Mouse (Mus musculus): ENCODE data around the gene Sctr. TPM values are rescaled to one million over a fixed set of nuclear protein-coding genes. Genes with fewer than 3 reads are reported as not detected.
A peak's percentile ranks its signal among the peaks of the same experiment; 100 is the strongest.

The Sctr gene
- 0.26 and 0.79 TPM in 2 replicates for polyA plus RNA-seq (2016; fragmentation: Nextera tagmentation; extraction: Ambion mirVana)

- no peaks in the 10 kb centered on the region for H3K9me3 ChIP-seq (replicated peaks)
- H3K36me3 ChIP-seq: no peaks in the 10 kb centered on the region
- H3K4me1 ChIP-seq: peaks cover 22% of the 10 kb centered on the region
- peak within 1 kb of the TSS; percentile 81 for H3K27ac ChIP-seq (replicated peaks)
- H3K27me3 ChIP-seq (ENCODE audit: low read depth, poor library complexity, severe bottlenecking): peaks cover 51% of the 10 kb centered on the region
- WGBS: under 1% methylated on average over 39 of the region's 39 CpGs
- peak within 1 kb of the TSS; percentile 62 for H3K4me3 ChIP-seq
- DNase-seq (ENCODE audit: low spot score): peak; percentile 71
These were observed at the start of gene Sctr for GRCm38 (mm10) chr1:120006844-120007790. TSS of gene Sctr (plus strand) at chr1:120006894.

DNA sequence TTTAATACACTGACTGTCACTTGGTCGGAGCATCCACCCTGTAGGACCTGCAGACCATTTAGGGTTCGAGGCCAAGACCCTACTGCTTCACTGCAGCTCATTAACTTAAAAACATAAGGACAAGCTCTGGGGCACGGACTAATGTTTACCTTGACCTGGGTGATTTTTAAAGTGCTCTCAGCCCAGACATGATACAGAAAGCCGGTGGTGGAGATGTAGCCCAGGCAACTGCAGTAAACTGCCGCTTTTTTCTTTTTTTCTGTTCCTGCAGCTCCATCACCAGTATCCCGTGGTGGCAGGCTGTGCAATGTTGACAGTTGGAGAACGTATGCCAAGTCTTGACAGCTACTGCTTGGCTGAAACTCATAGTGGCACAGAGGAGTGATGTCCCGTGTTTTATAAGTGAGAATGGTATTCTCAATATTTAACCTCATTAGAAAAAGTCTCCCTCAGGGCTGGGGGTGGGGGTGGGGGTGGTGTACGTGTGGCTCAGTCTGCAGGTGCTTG is 48.9 kb upstream of the Sctr start:
- no peak for DNase-seq (ENCODE audit: low spot score)

DNA sequence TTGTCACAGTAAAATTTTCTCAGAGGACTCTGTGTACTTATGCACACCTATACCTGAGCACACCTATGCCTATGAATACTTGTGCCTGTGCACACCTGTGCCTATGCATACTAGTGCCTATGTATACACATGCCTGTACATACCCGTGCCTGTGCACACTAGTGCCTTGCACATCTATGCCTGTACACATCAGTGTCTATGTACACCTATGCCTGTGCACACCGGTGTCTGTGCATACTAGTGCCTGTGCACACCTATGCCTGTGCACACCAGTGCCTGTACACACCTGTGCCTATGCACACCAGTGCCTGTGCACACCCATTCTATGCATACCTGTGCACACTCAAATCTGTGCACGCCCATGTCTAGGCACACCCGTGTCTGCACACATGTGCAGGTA is 47.2 kb upstream of the Sctr start:
- WGBS: 90% methylated on average over 4 of the region's 4 CpGs
- DNase-seq (ENCODE audit: low spot score): no peak
- H3K27ac ChIP-seq (replicated peaks): no peak overlapping the region
- no peak overlapping the region for H3K4me3 ChIP-seq
- no peaks in the 10 kb centered on the region for H3K9me3 ChIP-seq (replicated peaks)
- H3K4me1 ChIP-seq: no peaks in the 10 kb centered on the region
- no peaks in the 10 kb centered on the region for H3K27me3 ChIP-seq (ENCODE audit: low read depth, poor library complexity, severe bottlenecking)
- no peaks in the 10 kb centered on the region for H3K36me3 ChIP-seq

More for the DNA sequence above, 48.9 kb upstream of the Sctr start:
- Histone ChIP-seq H3K36me3 (no peaks in the 10 kb centered on the region), H3K4me1 (no peaks in the 10 kb centered on the region), H3K27ac (replicated peaks) (no peak overlapping the region), H3K9me3 (replicated peaks) (no peaks in the 10 kb centered on the region), H3K4me3 (no peak overlapping the region), H3K27me3 (ENCODE audit: low read depth, poor library complexity, severe bottlenecking) (no peaks in the 10 kb centered on the region)
- WGBS: 78% methylated on average over 9 of the region's 9 CpGs

DNA sequence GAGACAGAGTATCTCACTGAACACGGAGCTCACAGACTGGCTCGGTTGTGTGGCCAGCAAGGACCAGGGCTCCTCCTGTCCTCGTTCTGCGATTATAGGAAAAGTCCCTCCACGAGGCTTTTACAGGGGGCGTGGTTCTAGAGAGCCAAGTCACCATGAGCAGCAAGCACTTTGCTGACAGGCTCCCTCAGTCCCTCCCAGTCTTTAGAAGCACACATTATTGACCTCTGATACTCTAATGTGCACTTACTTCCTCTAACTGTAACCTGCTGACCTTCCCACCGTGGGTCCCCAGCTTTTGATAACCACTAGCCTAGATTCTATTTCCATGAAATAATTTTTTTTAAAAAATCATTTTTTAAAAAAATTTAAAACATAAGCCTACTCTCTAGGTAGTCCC is 46.8 kb upstream of the Sctr start:
- H3K27ac ChIP-seq (replicated peaks): no peak overlapping the region
- no peak for DNase-seq (ENCODE audit: low spot score)
- no peaks in the 10 kb centered on the region for H3K36me3 ChIP-seq
- no peaks in the 10 kb centered on the region for H3K27me3 ChIP-seq (ENCODE audit: low read depth, poor library complexity, severe bottlenecking)
- no peaks in the 10 kb centered on the region for H3K9me3 ChIP-seq (replicated peaks)
- H3K4me3 ChIP-seq: no peak overlapping the region
- H3K4me1 ChIP-seq: no peaks in the 10 kb centered on the region
- 74% methylated on average over 7 of the region's 7 CpGs for WGBS

GRCm38 (mm10) chr1:119965804-119966514 is 40.7 kb upstream of the Sctr start:
- H3K4me1 ChIP-seq: no peaks in the 10 kb centered on the region
- no peaks in the 10 kb centered on the region for H3K36me3 ChIP-seq
- DNase-seq (ENCODE audit: low spot score): no peak
- 60% methylated on average over 12 of the region's 12 CpGs for WGBS
- no peaks in the 10 kb centered on the region for H3K9me3 ChIP-seq (replicated peaks)
- H3K27ac ChIP-seq (replicated peaks): no peak overlapping the region
- H3K4me3 ChIP-seq: no peak overlapping the region
- H3K27me3 ChIP-seq (ENCODE audit: low read depth, poor library complexity, severe bottlenecking): no peaks in the 10 kb centered on the region

DNA sequence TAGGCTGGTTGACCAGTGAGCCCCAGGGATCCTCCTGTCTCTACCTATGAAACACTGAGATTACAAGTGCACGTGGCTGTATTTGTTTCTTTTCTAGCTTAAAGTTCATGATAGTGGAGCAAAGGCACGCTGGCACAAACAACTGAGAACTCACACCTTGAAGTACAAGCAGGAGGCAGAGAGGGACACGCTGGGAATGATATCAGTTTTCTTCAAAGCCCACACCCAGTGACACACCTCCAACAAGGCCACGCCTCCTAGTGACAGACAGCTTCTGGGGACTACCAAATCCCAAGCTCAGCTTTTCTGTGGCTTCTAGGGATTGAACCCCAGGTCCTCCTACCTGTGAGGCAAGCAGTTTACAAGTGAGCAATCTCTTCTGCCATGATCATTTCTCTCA is 33.6 kb upstream of the Sctr start:
- H3K27me3 ChIP-seq (ENCODE audit: low read depth, poor library complexity, severe bottlenecking): no peaks in the 10 kb centered on the region
- no peak for DNase-seq (ENCODE audit: low spot score)
- H3K4me3 ChIP-seq: no peak overlapping the region
- 41% methylated on average over 4 of the region's 4 CpGs for WGBS
- H3K27ac ChIP-seq (replicated peaks): no peak overlapping the region
- H3K9me3 ChIP-seq (replicated peaks): no peaks in the 10 kb centered on the region
- H3K4me1 ChIP-seq: no peaks in the 10 kb centered on the region
- no peaks in the 10 kb centered on the region for H3K36me3 ChIP-seq

GRCm38 (mm10) chr1:119975141-119975540 is 31.6 kb upstream of the Sctr start:
- Histone ChIP-seq H3K4me1 (no peaks in the 10 kb centered on the region), H3K27ac (replicated peaks) (no peak overlapping the region), H3K27me3 (ENCODE audit: low read depth, poor library complexity, severe bottlenecking) (no peaks in the 10 kb centered on the region), H3K4me3 (no peak overlapping the region), H3K36me3 (no peaks in the 10 kb centered on the region), H3K9me3 (replicated peaks) (peaks cover under 1% of the 10 kb centered on the region; the same call in 1 of the 2 replicates)
- DNase-seq (ENCODE audit: low spot score): no peak
- WGBS: 83% methylated on average over 4 of the region's 4 CpGs

DNA sequence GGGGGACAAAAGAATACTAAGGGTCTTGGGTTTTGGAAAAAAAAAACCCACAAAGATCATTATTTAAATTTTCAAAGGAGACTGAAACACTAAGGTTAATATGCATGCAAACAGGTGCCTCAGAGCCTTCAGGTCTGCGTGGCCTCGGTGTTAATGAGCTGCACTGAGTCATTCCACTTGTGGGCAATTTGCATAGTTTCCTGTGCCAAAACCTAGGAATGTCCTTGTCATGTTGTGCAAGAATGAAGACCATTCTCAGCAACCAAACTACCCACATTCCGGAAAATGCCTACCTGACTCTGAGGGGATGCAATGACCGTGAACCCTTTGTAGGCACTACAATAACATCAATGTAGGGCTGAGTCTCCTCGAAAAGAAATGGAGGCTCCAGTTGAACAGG is 20.1 kb upstream of the Sctr start:
- H3K27ac ChIP-seq (replicated peaks): no peak overlapping the region
- H3K4me3 ChIP-seq: no peak overlapping the region
- H3K4me1 ChIP-seq: no peaks in the 10 kb centered on the region
- no peaks in the 10 kb centered on the region for H3K36me3 ChIP-seq
- 0 out of 2 replicates have a peak, but pooled peaks cover 7% of the 10 kb centered on the region for H3K9me3 ChIP-seq (replicated peaks)
- WGBS: 87% methylated on average over 5 of the region's 5 CpGs
- H3K27me3 ChIP-seq (ENCODE audit: low read depth, poor library complexity, severe bottlenecking): no peaks in the 10 kb centered on the region
- no peak for DNase-seq (ENCODE audit: low spot score)

GRCm38 (mm10) chr1:119996798-119997581 is 9.7 kb upstream of the Sctr start, which contains the start of gene Cfap221:
TSS of gene Cfap221 (minus strand) at chr1:119997234.
- Histone ChIP-seq H3K4me1 (peaks cover 16% of the 10 kb centered on the region), H3K27ac (replicated peaks) (peak within 1 kb of the TSS; percentile 52; the same call in 1 of the 2 replicates), H3K9me3 (replicated peaks) (no peaks in the 10 kb centered on the region), H3K27me3 (ENCODE audit: low read depth, poor library complexity, severe bottlenecking) (no peaks in the 10 kb centered on the region), H3K36me3 (no peaks in the 10 kb centered on the region), H3K4me3 (peak within 1 kb of the TSS; percentile 62)
- WGBS: 5% methylated on average over 30 of the region's 30 CpGs
- DNase-seq (ENCODE audit: low spot score): peak; percentile 81

GRCm38 (mm10) chr1:119997644-119998043 is 9.1 kb upstream of the Sctr start:
- H3K36me3 ChIP-seq: no peaks in the 10 kb centered on the region
- H3K27ac ChIP-seq (replicated peaks): no peak overlapping the region
- H3K4me3 ChIP-seq: peak overlapping the region; percentile 62
- H3K27me3 ChIP-seq (ENCODE audit: low read depth, poor library complexity, severe bottlenecking): no peaks in the 10 kb centered on the region
- DNase-seq (ENCODE audit: low spot score): peak; percentile 35
- peaks cover 16% of the 10 kb centered on the region for H3K4me1 ChIP-seq
- no peaks in the 10 kb centered on the region for H3K9me3 ChIP-seq (replicated peaks)
- 33% methylated on average over 5 of the region's 5 CpGs for WGBS

- H3K4me1 ChIP-seq: peaks cover 22% of the 10 kb centered on the region
- H3K4me3 ChIP-seq: peak overlapping the region; percentile 62
- DNase-seq (ENCODE audit: low spot score): no peak
- H3K9me3 ChIP-seq (replicated peaks): no peaks in the 10 kb centered on the region
- no peaks in the 10 kb centered on the region for H3K36me3 ChIP-seq
- peaks cover 51% of the 10 kb centered on the region for H3K27me3 ChIP-seq (ENCODE audit: low read depth, poor library complexity, severe bottlenecking)
- WGBS: 26% methylated on average over 11 of the region's 11 CpGs
- no peak overlapping the region; the same call in 1 of the 2 replicates for H3K27ac ChIP-seq (replicated peaks)
These were observed 1.3 kb downstream of the Sctr start for GRCm38 (mm10) chr1:120007851-120008588.

All from midbrain, embryonic 10.5 days (tissue).